Mouse (Mus musculus) embryonic facial prominence, embryonic 14.5 days (tissue): ENCODE measurements around the gene Cnot2. TPM values are rescaled to one million over a fixed set of nuclear protein-coding genes. Genes with fewer than 3 reads are reported as not detected.

Source experiments
- ATAC-seq: fragments of 200-750 bp; cut with Nextera tagmentation; 2 replicates; pipeline ENCODE4 v1.8.0; 2017; ENCODE audit warnings: low read depth, moderate number of reproducible peaks, moderate TSS enrichment
- DNase-seq: peaks from one replicate; pipeline ENCODE4 v3.0.0-alpha.2; 2015; ENCODE audit warnings: low spot score
- H3K27ac ChIP-seq: fragments of 300-500 bp; sonication (generic); replicated peaks from 2 replicates; pipeline ENCODE4 v1.5.1; 2014; ENCODE audit warnings: low read depth, mild to moderate bottlenecking, low read length, moderate library complexity
- H3K27me3 ChIP-seq: fragments of 300-500 bp; sonication (generic); replicated peaks from 2 replicates; pipeline ENCODE4 v1.6.1; 2014; ENCODE audit warnings: low read length; ENCODE audit not compliant: control insufficient read depth, insufficient read depth
- H3K36me3 ChIP-seq: fragments of 300-500 bp; sonication (generic); 2 replicates; pipeline ENCODE4 v1.6.1; 2014; ENCODE audit warnings: low read length, mixed read lengths; ENCODE audit not compliant: control insufficient read depth, insufficient read depth
- H3K4me1 ChIP-seq: fragments of 300-500 bp; sonication (generic); 2 replicates; pipeline ENCODE4 v1.6.1; 2014; ENCODE audit warnings: antibody characterized with exemption, low read length; ENCODE audit not compliant: control insufficient read depth, insufficient read depth
- H3K4me2 ChIP-seq: fragments of 300-500 bp; sonication (generic); 2 replicates; pipeline ENCODE4 v1.6.1; 2014; ENCODE audit warnings: low read depth, mild to moderate bottlenecking, low read length, moderate library complexity, mixed read lengths
- H3K4me3 ChIP-seq: fragments of 300-500 bp; sonication (generic); 2 replicates; pipeline ENCODE4 v1.5.1; 2014; ENCODE audit warnings: low read depth, mild to moderate bottlenecking, low read length
- H3K9ac ChIP-seq: fragments of 300-500 bp; sonication (generic); 2 replicates; pipeline ENCODE4 v1.6.1; 2014; ENCODE audit warnings: low read depth, mild to moderate bottlenecking, low read length, moderate library complexity, mixed read lengths
- H3K9me3 ChIP-seq: fragments of 300-500 bp; sonication (generic); 2 replicates; pipeline ENCODE4 v1.6.1; 2016; ENCODE audit warnings: low read length; ENCODE audit not compliant: control insufficient read depth
- WGBS: fragments of 180-500 bp; shearing (Covaris S2); extraction: QIAGEN DNeasy Blood & Tissue Kit; methylation state at CpG from one replicate; pipeline ENCODE4 v1.1.7; 2014; 5-methylcytosine and 5-hydroxymethylcytosine counted together
- polyA plus RNA-seq: library from polyadenylated mRNA; unstranded; fragments of >200 nt; fragmentation: Nextera tagmentation; extraction: Ambion mirVana; gene quantifications from 2 replicates; pipeline ENCODE4 v1.2.1, GENCODE M21; 2014

Cnot2 gene
- polyA plus RNA-seq, 1 experiment from 2014 or later: 101 TPM

- H3K36me3 ChIP-seq: no peaks in the 10 kb centered on the region
- H3K4me1 ChIP-seq: peaks cover 2% of the 10 kb centered on the region; the same call in 1 of the 2 replicates
- no peaks in the 10 kb centered on the region for H3K27me3 ChIP-seq
- H3K9ac ChIP-seq: no peak overlapping the region
- H3K4me3 ChIP-seq: no peak overlapping the region
- no peaks in the 10 kb centered on the region for H3K9me3 ChIP-seq
- no peak overlapping the region for H3K27ac ChIP-seq
- WGBS: 85% methylated on average over 6 of the region's 6 CpGs
- no peak overlapping the region for H3K4me2 ChIP-seq
- ATAC-seq: no peak
- no peak for DNase-seq
Observed at GRCm38 (mm10) chr10:116515590-116515989, 65.7 kb downstream of the Cnot2 start.

DNA sequence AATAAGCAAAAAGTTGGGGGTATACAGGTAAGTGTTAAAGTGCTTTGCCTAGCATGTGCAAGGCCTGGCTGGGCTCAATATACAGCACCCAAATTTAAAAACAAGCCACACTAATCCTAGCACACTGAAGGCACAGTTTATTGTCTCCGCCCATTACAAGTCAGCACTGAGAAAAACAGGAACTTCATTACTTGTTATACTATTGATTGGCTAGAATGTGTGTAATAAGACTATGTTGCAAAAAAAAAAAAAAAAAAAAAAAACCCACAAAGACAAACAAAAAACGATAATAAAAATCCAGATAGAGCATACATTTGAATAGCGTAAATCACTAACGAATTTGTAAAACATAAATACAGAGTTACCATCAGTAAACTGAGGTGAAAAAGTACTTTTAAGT is 66.2 kb downstream of the Cnot2 start:
- Histone ChIP-seq H3K9me3 (no peaks in the 10 kb centered on the region), H3K36me3 (no peaks in the 10 kb centered on the region), H3K4me2 (no peak overlapping the region), H3K27ac (no peak overlapping the region), H3K4me3 (no peak overlapping the region), H3K9ac (no peak overlapping the region), H3K4me1 (peaks cover 2% of the 10 kb centered on the region; the same call in 1 of the 2 replicates), H3K27me3 (no peaks in the 10 kb centered on the region)
- ATAC-seq (no peak), DNase-seq (no peak)
- 95% methylated on average over 4 of the region's 4 CpGs for WGBS

- ATAC-seq: no peak
- H3K27ac ChIP-seq: no peak overlapping the region
- no peak overlapping the region for H3K4me3 ChIP-seq
- H3K9ac ChIP-seq: no peak overlapping the region
- H3K4me1 ChIP-seq: no peaks in the 10 kb centered on the region
- no peak overlapping the region for H3K4me2 ChIP-seq
- DNase-seq: no peak
- 60% methylated on average over 7 of the region's 7 CpGs for WGBS
- no peaks in the 10 kb centered on the region for H3K9me3 ChIP-seq
- no peaks in the 10 kb centered on the region for H3K27me3 ChIP-seq
- H3K36me3 ChIP-seq: no peaks in the 10 kb centered on the region
Observed at GRCm38 (mm10) chr10:116513254-116513635, 68.1 kb downstream of the Cnot2 start.

DNA sequence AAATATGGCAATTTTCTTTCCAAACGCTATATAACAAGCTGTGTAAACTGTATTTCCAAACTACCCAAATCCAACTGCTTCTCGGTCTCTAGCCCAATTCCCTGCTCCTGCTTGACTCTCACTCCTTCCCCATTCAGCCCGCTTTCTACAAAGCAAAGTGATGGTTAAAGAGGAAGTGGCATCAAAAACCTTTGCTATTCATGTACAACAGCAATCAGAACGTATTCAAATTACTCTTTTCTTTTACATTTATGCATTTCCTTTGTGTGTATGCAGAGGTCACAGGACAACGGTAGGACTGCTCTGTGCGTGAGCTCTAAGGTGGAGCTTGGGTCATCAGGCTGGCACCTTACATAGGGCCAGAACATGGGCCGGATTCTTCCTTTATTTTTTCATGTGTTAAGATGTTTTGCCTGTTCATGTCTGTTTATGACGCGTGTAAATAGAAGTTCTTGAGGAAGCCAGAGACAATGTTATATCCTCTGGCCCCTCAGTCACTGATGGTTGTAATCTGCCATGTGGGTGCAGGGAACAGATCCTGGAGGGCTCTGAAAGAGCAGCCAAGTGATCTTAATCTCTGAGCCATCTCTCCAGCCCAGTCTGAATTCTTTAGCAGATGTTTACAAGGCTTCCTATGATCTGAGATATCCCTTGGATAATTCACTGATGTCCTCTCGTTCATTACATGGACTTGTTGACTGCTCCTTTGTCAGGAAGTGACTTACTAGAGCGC is 68.6 kb downstream of the Cnot2 start:
- DNase-seq (no peak), ATAC-seq (no peak)
- WGBS: 90% methylated on average over 11 of the region's 11 CpGs
- Histone ChIP-seq H3K27ac (no peak overlapping the region), H3K9me3 (no peaks in the 10 kb centered on the region), H3K27me3 (no peaks in the 10 kb centered on the region), H3K9ac (no peak overlapping the region), H3K4me3 (no peak overlapping the region), H3K4me1 (no peaks in the 10 kb centered on the region), H3K4me2 (no peak overlapping the region), H3K36me3 (no peaks in the 10 kb centered on the region)

- H3K9ac ChIP-seq: no peak overlapping the region
- no peaks in the 10 kb centered on the region for H3K27me3 ChIP-seq
- DNase-seq: no peak
- no peaks in the 10 kb centered on the region for H3K9me3 ChIP-seq
- 89% methylated on average over 7 of the region's 7 CpGs for WGBS
- no peak overlapping the region for H3K4me3 ChIP-seq
- no peak for ATAC-seq
- peaks cover 11% of the 10 kb centered on the region; the same call in 1 of the 2 replicates for H3K36me3 ChIP-seq
- H3K4me1 ChIP-seq: no peaks in the 10 kb centered on the region
- no peak overlapping the region for H3K4me2 ChIP-seq
- H3K27ac ChIP-seq: no peak overlapping the region
Observed at GRCm38 (mm10) chr10:116505303-116506014, 75.9 kb downstream of the Cnot2 start.

- peaks cover 62% of the 10 kb centered on the region for H3K36me3 ChIP-seq
- 88% methylated on average over 3 of the region's 3 CpGs for WGBS
- no peaks in the 10 kb centered on the region for H3K4me1 ChIP-seq
- no peak overlapping the region for H3K4me3 ChIP-seq
- H3K9me3 ChIP-seq: no peaks in the 10 kb centered on the region
- no peak overlapping the region for H3K9ac ChIP-seq
- DNase-seq (no peak), ATAC-seq (no peak)
- H3K27ac ChIP-seq: no peak overlapping the region
- H3K4me2 ChIP-seq: no peak overlapping the region
- no peaks in the 10 kb centered on the region for H3K27me3 ChIP-seq
Observed at GRCm38 (mm10) chr10:116492768-116493167, 88.5 kb downstream of the Cnot2 start.

- DNase-seq: peak; percentile 45
- H3K27me3 ChIP-seq: no peaks in the 10 kb centered on the region
- H3K4me3 ChIP-seq: no peak overlapping the region
- peaks cover 46% of the 10 kb centered on the region for H3K36me3 ChIP-seq
- no peaks in the 10 kb centered on the region for H3K4me1 ChIP-seq
- H3K4me2 ChIP-seq: no peak overlapping the region
- H3K9ac ChIP-seq: no peak overlapping the region
- no peaks in the 10 kb centered on the region for H3K9me3 ChIP-seq
- no peak overlapping the region for H3K27ac ChIP-seq
- WGBS: 82% methylated on average over 10 of the region's 10 CpGs
- ATAC-seq: no peak
Observed at GRCm38 (mm10) chr10:116486895-116487747, 94.2 kb downstream of the Cnot2 start.

DNA sequence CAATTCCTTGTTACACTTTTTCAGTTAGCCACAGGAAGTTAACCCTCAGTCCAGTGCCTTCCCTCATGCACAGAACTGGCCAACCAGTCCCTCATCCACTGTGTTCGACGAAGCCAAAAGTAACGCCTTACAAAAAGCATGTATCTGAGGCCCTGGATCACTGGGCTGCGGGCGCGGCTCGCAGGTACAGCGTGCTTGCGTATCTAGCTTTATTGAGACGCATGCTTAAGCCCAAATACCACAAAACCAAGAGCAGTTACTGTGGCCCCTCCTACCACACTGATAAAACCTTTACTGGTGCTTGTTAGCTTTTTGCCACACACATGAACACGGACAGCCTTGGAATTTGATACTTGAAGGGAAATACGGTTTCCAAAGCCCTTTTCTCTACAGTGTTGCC is 99.4 kb downstream of the Cnot2 start:
- no peak overlapping the region for H3K4me2 ChIP-seq
- H3K4me1 ChIP-seq: no peaks in the 10 kb centered on the region
- peaks cover 2% of the 10 kb centered on the region; the same call in 1 of the 2 replicates for H3K9me3 ChIP-seq
- no peak overlapping the region for H3K27ac ChIP-seq
- no peak for DNase-seq
- H3K27me3 ChIP-seq: no peaks in the 10 kb centered on the region
- ATAC-seq: no peak
- 87% methylated on average over 12 of the region's 12 CpGs for WGBS
- no peak overlapping the region for H3K9ac ChIP-seq
- H3K4me3 ChIP-seq: no peak overlapping the region
- peaks cover 36% of the 10 kb centered on the region for H3K36me3 ChIP-seq
